ENCODE assay signal across 14 mouse cellular contexts in genomic region chr5:65937011-65937726, GRCm38 (mm10). TPM values are rescaled to one million over a fixed set of nuclear protein-coding genes. Genes with fewer than 3 reads are reported as not detected.
DNase-seq lines count a peak whose midpoint lies in the region; ATAC-seq and TF ChIP-seq lines count a peak whose summit lies in the region.
"Had no signal": no experiment of that assay in that cellular context is flagged by ENCODE, and none has a peak within 500 bp of the region (broad histone marks: within the 10 kb centered on the region; RNA-seq: fewer than 3 reads in every experiment).

No protein-coding gene starts in this region.

- DNase-seq in adrenal gland, postnatal 10 days = peak; percentile 13
- no peak for DNase-seq in adrenal gland, adult 8-10 months
- DNase-seq in spleen, adult 2 months (ENCODE audit: low read depth in 1 of 2, low spot score in 2 of 2) = no peak
- DNase-seq in spleen, postnatal 10 days (ENCODE audit: low spot score in 2 of 2) = no peak
- peak; percentile 37 for DNase-seq in induced T-regulatory cell, adult 2 months (ENCODE audit: low read depth)
- DNase-seq in thymus, postnatal 36 days = peak; percentile 47 to 53
- no peak for DNase-seq in layer of hippocampus, postnatal 36 days

- H3K27me3 ChIP-seq in spleen, adult 2 months (ENCODE audit: control insufficient read depth, insufficient read depth, low read length) = no peaks in the 10 kb centered on the region
- H3K27me3 ChIP-seq: liver, embryonic 13.5 days had no signal

- no peak overlapping the region for H3K4me3 ChIP-seq in spleen, adult 2 months (ENCODE audit: extremely low read depth, insufficient read depth, insufficient read length)
- H3K4me3 ChIP-seq: liver, embryonic 13.5 days had no signal

- no peak for ATAC-seq in megakaryocyte-erythroid progenitor cell, adult 5-6 weeks (replicated peaks; ENCODE audit: low FRiP score, low TSS enrichment, poor library complexity, severe bottlenecking)

- no peak for TF ChIP-seq POLR2A in spleen, adult 2 months (IDR thresholded peaks at IDR 0.05; ENCODE audit: low read depth, low read length)

- H3K36me3 ChIP-seq in spleen, adult 2 months (ENCODE audit: control insufficient read depth, insufficient read depth, low read length) = no peaks in the 10 kb centered on the region
- H3K36me3 ChIP-seq: liver, embryonic 13.5 days had no signal

- H3K27ac ChIP-seq in spleen, adult 2 months (ENCODE audit: insufficient read depth, low read length) = peak overlapping the region; percentile 24
- H3K27ac ChIP-seq: liver, embryonic 13.5 days had no signal

- 21% methylated on average over 11 of the region's 11 CpGs for WGBS in spleen, adult 2 months

- peaks cover 39% of the 10 kb centered on the region; the same call in 1 of the 2 replicates for H3K4me1 ChIP-seq in spleen, adult 2 months (ENCODE audit: control insufficient read depth, insufficient read depth, insufficient read length)
- H3K4me1 ChIP-seq: liver, embryonic 13.5 days had no signal

- no peak for TF ChIP-seq CTCF in spleen, adult 2 months (IDR thresholded peaks at IDR 0.05; ENCODE audit: extremely low read depth, insufficient read depth, insufficient read length, insufficient replicate concordance)

RNA-seq across cellular contexts. Expression of gene Chrna9, which starts 2.4 kb away (rescaled TPM):
- under 1 TPM; 0.39 to 0.76 TPM for total RNA-seq in adrenal gland, postnatal 10 days (2021)
- total RNA-seq in adrenal gland, adult 8-10 months (2022) = not detected
- 0.54 TPM in 1 of 2 replicates, not detected in the other for polyA plus RNA-seq in spleen, adult 2 months (2012; rRNA removed)
- total RNA-seq in layer of hippocampus, postnatal 36 days (2021) = not detected
- total RNA-seq in megakaryocyte-erythroid progenitor cell, adult 5-6 weeks (2014; fragmentation: Nextera tagmentation) = not detected in 2 replicates
- total RNA-seq in megakaryocyte-erythroid progenitor cell, adult 5-6 weeks (2017) = 0.65 TPM in 1 of 2 replicates, not detected in the other
- total RNA-seq: neutrophil, adult 5-6 weeks had no signal
- polyA plus RNA-seq: C2C12; forebrain, embryonic 16.5 days; intestine, postnatal 0 days; liver, embryonic 13.5 days; midbrain, embryonic 16.5 days had no signal

Comparison
In these comparisons a context has a peak if more than half of its experiments do, and no peak if none do; other contexts are left out.
1. DNase-seq: peak in adrenal gland, postnatal 10 days (single experiment), induced T-regulatory cell, adult 2 months (single experiment) and thymus, postnatal 36 days (2 of 2); none in adrenal gland, adult 8-10 months (single experiment), spleen, adult 2 months (0 of 2), spleen, postnatal 10 days (0 of 2) and layer of hippocampus, postnatal 36 days (0 of 2).